Mouse (Mus musculus): ENCODE measurements around the gene Jmjd7. TPM values are rescaled to one million over a fixed set of nuclear protein-coding genes. Genes with fewer than 3 reads are reported as not detected.
A peak's percentile ranks its signal among the peaks of the same experiment; 100 is the strongest.

Jmjd7 gene
- 19.8 and 22.4 TPM in 2 replicates for polyA plus RNA-seq (2015; fragmentation: Nextera tagmentation; extraction: Ambion mirVana)

- peak; percentile 90 for ATAC-seq
- H3K9ac ChIP-seq = peak within 1 kb of the TSS; percentile 83
- no peaks in the 10 kb centered on the region for H3K9me3 ChIP-seq (replicated peaks)
- WGBS = 6% methylated on average over 50 of the region's 50 CpGs
- H3K36me3 ChIP-seq (ENCODE audit: poor library complexity, severe bottlenecking) = peaks cover 65% of the 10 kb centered on the region
- peaks cover 15% of the 10 kb centered on the region for H3K4me1 ChIP-seq
- peak within 1 kb of the TSS; percentile 76 for H3K27ac ChIP-seq
- no peaks in the 10 kb centered on the region for H3K27me3 ChIP-seq
- H3K4me3 ChIP-seq = peak within 1 kb of the TSS; percentile 74
- H3K4me2 ChIP-seq = peak within 1 kb of the TSS; percentile 65
These were observed at the start of gene Jmjd7, which contains the start of gene Gm28042 for GRCm38 (mm10) chr2:120026984-120027949. Gene Jmjd7, plus strand, starts transcription at chr2:120027483. Gene Gm28042, plus strand, starts transcription at chr2:120027493.

- Histone ChIP-seq H3K27me3 (no peaks in the 10 kb centered on the region), H3K36me3 (ENCODE audit: poor library complexity, severe bottlenecking) (no peaks in the 10 kb centered on the region), H3K9me3 (replicated peaks) (no peaks in the 10 kb centered on the region), H3K4me2 (no peak overlapping the region), H3K27ac (no peak overlapping the region), H3K4me3 (no peak overlapping the region), H3K9ac (no peak overlapping the region), H3K4me1 (no peaks in the 10 kb centered on the region)
- ATAC-seq = no peak
- 86% methylated on average over 7 of the region's 7 CpGs for WGBS
These were observed 46.8 kb upstream of the Jmjd7 start for GRCm38 (mm10) chr2:119980343-119980986.

DNA sequence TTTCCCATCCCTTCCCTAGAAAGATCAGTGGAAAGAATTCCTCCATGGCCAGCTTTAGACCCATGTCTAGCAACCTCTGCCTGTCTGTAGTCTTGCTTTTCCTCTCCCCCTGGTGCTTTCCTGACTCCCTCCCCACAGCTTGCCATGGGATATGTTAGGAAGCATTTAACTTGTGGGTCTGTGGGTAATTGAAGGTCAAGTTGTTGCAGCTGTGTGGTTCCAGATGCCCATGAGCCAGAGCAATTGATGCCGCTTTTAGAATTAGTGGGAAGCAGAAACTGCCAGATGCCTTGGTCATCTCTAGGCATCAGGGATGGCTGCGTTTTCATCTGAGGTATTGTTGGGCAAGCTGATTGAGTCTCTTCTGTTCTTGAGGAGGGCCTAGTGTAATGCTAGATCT, 45.7 kb upstream of the Jmjd7 start:
- Histone ChIP-seq H3K9me3 (replicated peaks) (no peaks in the 10 kb centered on the region), H3K9ac (no peak overlapping the region), H3K4me2 (no peak overlapping the region), H3K4me3 (no peak overlapping the region), H3K4me1 (no peaks in the 10 kb centered on the region), H3K36me3 (ENCODE audit: poor library complexity, severe bottlenecking) (no peaks in the 10 kb centered on the region), H3K27me3 (no peaks in the 10 kb centered on the region), H3K27ac (no peak overlapping the region)
- no peak for ATAC-seq
- WGBS = 90% methylated on average over 2 of the region's 2 CpGs

DNA sequence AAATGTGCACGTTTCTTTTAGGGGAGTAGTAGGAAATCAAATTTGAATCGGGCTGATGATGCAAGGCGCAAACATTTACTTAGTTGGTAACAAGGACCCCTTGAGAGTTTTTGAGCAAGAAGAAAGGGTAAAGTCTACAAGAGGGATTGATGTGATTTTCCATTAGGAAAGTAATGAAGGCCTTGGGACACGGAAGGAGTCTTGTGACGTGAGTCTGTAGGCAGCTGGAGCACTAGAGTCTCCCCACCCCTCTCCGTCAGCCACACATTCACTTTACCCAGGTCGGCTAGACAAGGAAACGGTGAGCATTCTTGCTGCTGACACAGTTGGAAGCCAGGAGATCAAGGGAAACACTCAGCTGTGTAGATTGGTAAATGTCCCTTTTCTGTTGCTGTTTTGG, 41.4 kb upstream of the Jmjd7 start:
- no peak overlapping the region for H3K4me2 ChIP-seq
- no peak overlapping the region for H3K9ac ChIP-seq
- no peak overlapping the region for H3K27ac ChIP-seq
- no peaks in the 10 kb centered on the region for H3K4me1 ChIP-seq
- H3K9me3 ChIP-seq (replicated peaks) = no peaks in the 10 kb centered on the region
- no peak for ATAC-seq
- no peaks in the 10 kb centered on the region for H3K27me3 ChIP-seq
- WGBS = 68% methylated on average over 8 of the region's 8 CpGs
- H3K4me3 ChIP-seq = no peak overlapping the region
- no peaks in the 10 kb centered on the region for H3K36me3 ChIP-seq (ENCODE audit: poor library complexity, severe bottlenecking)

GRCm38 (mm10) chr2:119986369-119986768, 40.9 kb upstream of the Jmjd7 start:
- Histone ChIP-seq H3K4me1 (no peaks in the 10 kb centered on the region), H3K4me3 (no peak overlapping the region), H3K27ac (no peak overlapping the region), H3K9ac (no peak overlapping the region), H3K27me3 (no peaks in the 10 kb centered on the region), H3K36me3 (ENCODE audit: poor library complexity, severe bottlenecking) (no peaks in the 10 kb centered on the region), H3K4me2 (no peak overlapping the region), H3K9me3 (replicated peaks) (no peaks in the 10 kb centered on the region)
- 79% methylated on average over 6 of the region's 6 CpGs for WGBS
- ATAC-seq = no peak

- Histone ChIP-seq H3K36me3 (ENCODE audit: poor library complexity, severe bottlenecking) (no peaks in the 10 kb centered on the region), H3K9ac (no peak overlapping the region), H3K27me3 (no peaks in the 10 kb centered on the region), H3K4me2 (no peak overlapping the region), H3K9me3 (replicated peaks) (no peaks in the 10 kb centered on the region), H3K4me1 (no peaks in the 10 kb centered on the region), H3K27ac (no peak overlapping the region), H3K4me3 (no peak overlapping the region)
- 96% methylated on average over 2 of the region's 2 CpGs for WGBS
- no peak for ATAC-seq
These were observed 39.8 kb upstream of the Jmjd7 start for GRCm38 (mm10) chr2:119987441-119987840.

- ATAC-seq = no peak
- Histone ChIP-seq H3K27me3 (no peaks in the 10 kb centered on the region), H3K4me2 (no peak overlapping the region), H3K4me3 (no peak overlapping the region), H3K27ac (no peak overlapping the region), H3K4me1 (no peaks in the 10 kb centered on the region), H3K9ac (no peak overlapping the region), H3K36me3 (ENCODE audit: poor library complexity, severe bottlenecking) (no peaks in the 10 kb centered on the region), H3K9me3 (replicated peaks) (no peaks in the 10 kb centered on the region)
- 94% methylated on average over 4 of the region's 4 CpGs for WGBS
These were observed 38.3 kb upstream of the Jmjd7 start for GRCm38 (mm10) chr2:119988952-119989351.

GRCm38 (mm10) chr2:119990881-119991280, 36.4 kb upstream of the Jmjd7 start:
- Histone ChIP-seq H3K4me2 (no peak overlapping the region), H3K36me3 (ENCODE audit: poor library complexity, severe bottlenecking) (no peaks in the 10 kb centered on the region), H3K9ac (no peak overlapping the region), H3K4me1 (no peaks in the 10 kb centered on the region), H3K27me3 (no peaks in the 10 kb centered on the region), H3K4me3 (no peak overlapping the region), H3K9me3 (replicated peaks) (no peaks in the 10 kb centered on the region), H3K27ac (no peak overlapping the region)
- 92% methylated on average over 6 of the region's 6 CpGs for WGBS
- no peak for ATAC-seq

GRCm38 (mm10) chr2:119992349-119992748, 34.9 kb upstream of the Jmjd7 start:
- Histone ChIP-seq H3K27ac (no peak overlapping the region), H3K9me3 (replicated peaks) (no peaks in the 10 kb centered on the region), H3K27me3 (no peaks in the 10 kb centered on the region), H3K9ac (no peak overlapping the region), H3K36me3 (ENCODE audit: poor library complexity, severe bottlenecking) (no peaks in the 10 kb centered on the region), H3K4me2 (no peak overlapping the region), H3K4me3 (no peak overlapping the region), H3K4me1 (no peaks in the 10 kb centered on the region)
- no peak for ATAC-seq
- 95% methylated on average over 2 of the region's 2 CpGs for WGBS

DNA sequence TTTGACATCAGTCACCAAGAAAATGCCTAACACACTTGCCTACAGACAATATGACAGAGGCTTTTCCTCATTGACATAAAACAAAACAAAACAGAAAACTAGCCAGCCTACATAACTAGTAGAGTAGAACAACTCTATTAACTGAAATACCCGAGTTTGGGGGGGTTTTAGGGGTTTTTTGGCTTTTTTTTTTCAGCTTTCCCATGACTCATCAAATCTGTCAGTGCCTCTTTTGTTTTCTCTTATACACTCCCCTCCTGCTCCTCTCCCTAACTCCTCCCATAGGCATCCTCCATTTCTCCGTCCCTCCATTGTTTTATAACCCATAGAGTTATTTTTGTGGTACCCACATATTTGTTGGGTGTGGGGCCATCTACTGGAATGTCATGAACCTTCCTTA, 33.8 kb upstream of the Jmjd7 start:
- WGBS = 54% methylated on average over 2 of the region's 2 CpGs
- no peaks in the 10 kb centered on the region for H3K9me3 ChIP-seq (replicated peaks)
- 0 out of 2 replicates have a peak, but pooled peaks cover under 1% of the 10 kb centered on the region for H3K36me3 ChIP-seq (ENCODE audit: poor library complexity, severe bottlenecking)
- no peak for ATAC-seq
- no peak overlapping the region for H3K4me3 ChIP-seq
- no peak overlapping the region for H3K9ac ChIP-seq
- H3K27ac ChIP-seq = no peak overlapping the region
- no peak overlapping the region for H3K4me2 ChIP-seq
- no peaks in the 10 kb centered on the region for H3K4me1 ChIP-seq
- H3K27me3 ChIP-seq = no peaks in the 10 kb centered on the region

- H3K4me1 ChIP-seq = no peaks in the 10 kb centered on the region
- no peak for ATAC-seq
- no peak overlapping the region for H3K4me2 ChIP-seq
- H3K36me3 ChIP-seq (ENCODE audit: poor library complexity, severe bottlenecking) = 0 out of 2 replicates have a peak, but pooled peaks cover 5% of the 10 kb centered on the region
- no peak overlapping the region for H3K9ac ChIP-seq
- H3K27me3 ChIP-seq = no peaks in the 10 kb centered on the region
- no peak overlapping the region for H3K4me3 ChIP-seq
- WGBS = 94% methylated on average over 6 of the region's 6 CpGs
- no peaks in the 10 kb centered on the region for H3K9me3 ChIP-seq (replicated peaks)
- no peak overlapping the region for H3K27ac ChIP-seq
These were observed 32.4 kb upstream of the Jmjd7 start for GRCm38 (mm10) chr2:119994839-119995238.
